Mouse (Mus musculus) testis, postnatal 14 days (tissue): Measurements from ENCODE around the gene Atg2b.

Experiments used
- DNase-seq: peaks from one replicate; pipeline ENCODE4 v3.0.0; 2021; ENCODE audit warnings: low spot score

The Atg2b gene

GRCm38 (mm10) chr12:105685001-105685691 lies at the start of gene Atg2b:
Atg2b (minus strand) TSS chr12:105685211.
- DNase-seq, result peak; percentile 96

DNA sequence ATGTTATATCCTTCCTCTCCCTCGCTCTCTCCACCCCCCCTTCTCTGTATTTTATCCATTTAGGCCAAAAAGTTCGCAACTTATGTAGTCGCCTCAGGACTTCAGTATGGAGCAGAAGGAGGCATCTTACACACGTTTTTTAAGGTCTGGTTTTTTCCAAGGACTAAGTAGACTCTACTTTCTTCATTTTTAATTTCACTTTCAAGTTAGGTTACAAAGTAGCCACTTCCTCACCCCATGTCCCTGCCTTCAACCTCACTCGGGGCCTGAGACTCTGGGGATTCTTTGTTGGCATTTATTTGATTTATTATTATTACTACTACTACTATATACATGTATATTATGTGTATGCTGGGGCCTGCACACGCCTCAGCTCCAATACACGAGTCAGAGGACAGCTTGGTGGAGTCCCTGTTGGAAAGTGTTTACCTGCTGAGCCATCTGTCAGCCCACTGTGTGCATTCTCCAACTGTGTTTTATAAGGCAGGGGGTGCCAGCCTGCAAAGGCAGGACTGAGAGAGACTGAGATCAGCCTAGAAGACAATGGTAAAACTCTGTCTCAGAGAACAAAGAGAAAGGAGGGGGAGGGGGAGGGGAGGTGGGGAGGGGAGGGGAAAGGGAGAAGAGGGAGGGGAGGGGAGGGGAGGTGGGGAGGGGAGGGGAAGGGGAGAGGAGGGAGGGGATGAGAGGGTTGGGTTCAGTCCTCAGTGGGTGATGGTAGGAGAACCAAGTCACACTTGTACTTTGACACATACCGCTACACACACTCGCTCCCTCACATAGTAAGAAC lies 48.6 kb upstream of the Atg2b start:
- no peak for DNase-seq

DNA sequence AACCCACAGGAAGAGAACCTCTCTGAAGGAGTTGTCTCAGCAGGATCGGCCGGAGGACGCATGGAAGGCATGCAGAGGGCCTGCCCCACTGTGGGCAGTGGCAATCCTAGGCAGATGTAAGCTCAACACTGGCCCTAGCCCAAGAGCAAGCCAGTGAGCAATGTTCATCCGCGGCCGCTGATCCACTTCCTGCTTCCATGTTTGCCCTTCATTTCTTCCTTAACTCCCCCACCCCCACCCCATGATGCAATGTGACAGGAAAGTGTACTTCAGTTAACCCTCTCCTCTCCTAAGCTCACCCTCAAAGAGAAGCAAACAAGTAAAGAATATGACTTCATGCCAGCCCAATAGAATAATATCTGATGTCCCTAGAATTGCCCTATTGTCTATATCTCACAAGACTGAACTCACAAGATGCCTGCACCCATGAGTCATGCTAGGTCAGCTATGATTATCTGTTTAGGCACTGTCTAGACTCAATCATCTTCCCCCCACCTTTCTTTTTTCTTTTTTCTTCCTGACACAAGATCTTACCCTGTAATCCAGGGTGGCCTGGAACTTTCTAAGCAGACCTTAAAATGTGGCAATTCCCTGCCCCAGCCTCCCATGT lies 45.9 kb upstream of the Atg2b start:
- DNase-seq, result no peak

GRCm38 (mm10) chr12:105727964-105728363 lies 43.0 kb upstream of the Atg2b start:
- DNase-seq, result no peak

DNA sequence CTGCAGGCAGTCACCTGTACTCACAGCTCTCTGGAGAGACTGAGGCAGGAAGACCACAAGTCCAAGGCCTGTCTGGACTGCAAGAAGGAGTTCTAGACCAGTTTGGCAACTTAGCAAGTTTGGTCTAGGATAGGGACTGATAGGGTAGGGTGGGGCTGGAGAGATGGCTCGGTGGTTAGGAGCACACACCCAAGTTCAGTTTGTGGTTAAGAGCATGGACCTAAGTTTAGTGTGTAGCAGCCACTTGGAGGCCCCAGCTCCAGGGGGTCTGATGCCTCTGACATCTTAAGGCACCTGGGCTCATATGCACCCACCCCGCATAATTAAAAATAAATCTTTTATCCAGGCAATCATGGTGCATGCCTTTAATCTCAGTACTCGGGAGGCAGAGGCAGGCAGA lies 42.3 kb upstream of the Atg2b start:
- DNase-seq, result no peak

GRCm38 (mm10) chr12:105725736-105726135 lies 40.7 kb upstream of the Atg2b start:
- no peak for DNase-seq

- no peak for DNase-seq
These were observed 39.6 kb upstream of the Atg2b start for GRCm38 (mm10) chr12:105724616-105725015.

- no peak for DNase-seq
These were observed 37.6 kb upstream of the Atg2b start for GRCm38 (mm10) chr12:105722657-105723056.

GRCm38 (mm10) chr12:105721452-105722132 lies 36.6 kb upstream of the Atg2b start:
- DNase-seq, result no peak

DNA sequence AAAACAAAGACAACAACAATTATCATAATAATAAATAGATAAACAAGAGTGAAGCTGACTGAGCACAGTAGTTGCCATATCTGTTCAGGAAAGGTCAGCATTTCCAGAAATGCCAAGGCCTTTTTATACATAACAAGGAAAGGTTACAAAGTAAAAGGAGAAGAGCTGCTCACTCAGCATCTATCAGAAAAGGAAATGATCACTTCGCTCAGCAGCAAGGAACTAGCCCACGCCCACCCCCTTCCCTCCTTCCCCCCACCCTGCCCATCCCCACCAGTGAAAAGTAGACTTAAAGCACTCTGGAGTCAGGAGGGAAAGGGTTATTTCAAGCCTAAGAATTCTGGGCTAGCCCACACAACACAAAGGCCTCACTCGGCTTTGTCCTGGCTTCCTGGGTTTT lies 35.2 kb upstream of the Atg2b start:
- DNase-seq, result no peak

- DNase-seq, result no peak
These were observed 33.6 kb upstream of the Atg2b start for GRCm38 (mm10) chr12:105718616-105719015.

GRCm38 (mm10) chr12:105705799-105706487 lies 20.9 kb upstream of the Atg2b start, which contains the start of gene Ak7:
Ak7 (plus strand) TSS chr12:105705976.
- peak; percentile 89 for DNase-seq

DNA sequence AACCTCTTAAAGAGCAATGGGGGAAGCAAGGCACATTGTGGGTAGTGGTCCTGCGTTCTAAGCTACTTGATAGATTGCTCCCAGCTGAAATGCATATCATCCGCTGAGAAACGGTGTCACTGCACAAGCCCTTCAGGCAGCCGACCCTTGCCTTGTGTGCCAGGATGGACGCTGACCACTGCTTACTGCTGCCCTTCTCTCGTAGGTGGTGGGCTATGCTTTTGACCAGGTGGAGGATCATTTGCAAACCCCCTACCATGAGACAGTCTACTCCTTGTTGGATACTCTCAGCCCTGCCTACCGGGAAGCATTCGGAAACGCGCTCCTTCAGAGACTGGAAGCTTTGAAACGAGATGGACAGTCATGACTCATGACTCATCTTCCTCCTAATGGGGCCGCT lies 15.4 kb upstream of the Atg2b start:
- DNase-seq, result no peak

DNA sequence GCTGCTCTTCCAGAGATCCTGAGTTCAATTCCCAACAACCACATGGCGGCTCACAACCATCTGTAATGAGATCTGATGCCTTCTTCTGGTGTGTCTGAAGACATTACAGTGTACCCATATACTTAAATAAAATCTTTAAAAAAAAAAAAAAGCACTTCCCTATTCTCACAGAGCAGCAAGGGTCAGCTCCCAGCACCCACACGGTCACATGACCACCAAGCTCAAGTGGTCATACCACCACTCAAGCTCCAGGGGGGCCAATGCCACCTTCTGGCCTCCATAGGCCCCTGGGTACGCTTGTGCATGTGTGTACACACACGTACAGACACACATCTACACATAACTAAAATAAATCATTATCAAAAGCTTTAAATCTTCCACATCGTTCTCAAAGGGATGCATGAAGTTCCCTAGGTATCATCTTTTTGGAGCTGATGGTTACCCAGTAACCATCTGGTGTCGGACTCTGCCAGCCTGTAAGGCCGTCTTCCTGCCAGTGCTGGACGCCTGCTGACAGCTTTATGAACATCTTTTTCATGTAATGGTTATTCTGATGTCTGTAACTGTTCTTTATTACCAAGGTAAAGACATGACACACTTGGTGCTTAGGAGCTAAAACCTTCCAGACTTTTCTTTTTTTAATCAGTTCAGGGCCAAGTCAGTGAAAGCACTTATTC lies 12.2 kb upstream of the Atg2b start:
- no peak for DNase-seq

DNA sequence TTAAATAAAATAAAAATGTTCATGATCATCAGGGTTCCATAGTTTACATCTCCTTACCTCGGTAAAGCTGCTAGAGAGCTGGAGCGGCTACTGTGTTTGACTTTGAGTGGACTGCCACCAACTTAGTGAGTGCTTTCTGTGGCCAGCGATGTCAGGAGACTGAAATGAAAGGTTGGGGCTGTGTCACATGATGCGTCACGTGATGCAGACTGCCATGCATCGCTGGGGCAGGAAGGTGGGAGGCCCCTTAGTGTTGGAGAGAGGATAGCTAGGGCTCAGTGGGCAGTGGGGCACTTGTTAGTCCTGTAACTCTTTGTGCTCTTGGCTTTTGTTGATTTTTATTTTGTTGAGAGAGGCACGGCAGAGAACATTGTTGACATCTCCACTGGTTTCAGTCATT lies 10.8 kb upstream of the Atg2b start:
- no peak for DNase-seq

GRCm38 (mm10) chr12:105694021-105694420 lies 9.0 kb upstream of the Atg2b start:
- no peak for DNase-seq

DNA sequence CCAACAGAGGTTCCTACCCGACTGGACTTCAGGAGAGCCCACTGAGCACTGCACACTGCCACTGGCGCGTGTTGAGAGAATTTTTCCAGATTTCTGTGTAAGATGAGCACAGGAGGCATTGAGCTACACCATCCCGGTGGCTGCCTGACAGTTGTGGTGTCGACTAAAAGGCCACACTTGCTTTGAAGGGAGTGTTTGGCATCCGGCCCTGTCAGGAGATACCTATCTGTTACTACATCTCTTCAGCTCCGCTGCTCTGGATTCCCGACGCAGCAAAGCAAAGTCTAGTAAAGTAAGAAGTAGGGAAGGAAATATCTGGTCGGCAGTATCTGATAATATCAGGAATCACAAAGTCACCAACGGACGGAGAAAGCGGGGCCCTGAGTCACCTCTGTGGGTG lies 4.4 kb upstream of the Atg2b start:
- DNase-seq, result no peak

DNA sequence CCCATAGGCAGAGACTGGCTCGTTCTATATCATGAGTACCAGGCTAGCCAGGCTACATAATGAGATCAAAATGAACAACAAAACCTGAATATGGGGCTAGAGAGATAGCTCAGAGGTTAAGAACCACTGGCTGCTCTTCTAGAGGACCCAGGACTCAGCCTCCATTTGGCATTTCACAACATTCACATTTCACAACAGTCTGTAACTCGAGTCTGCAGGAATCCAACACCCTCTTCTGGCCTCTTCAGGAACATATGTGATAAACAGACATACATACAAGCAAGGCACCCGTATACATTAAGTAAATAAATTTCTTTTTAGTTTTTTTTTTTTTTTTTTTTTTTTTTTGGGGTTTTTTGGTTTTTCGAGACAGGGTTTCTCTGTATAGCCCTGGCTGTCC lies 3.5 kb upstream of the Atg2b start:
- no peak for DNase-seq

DNA sequence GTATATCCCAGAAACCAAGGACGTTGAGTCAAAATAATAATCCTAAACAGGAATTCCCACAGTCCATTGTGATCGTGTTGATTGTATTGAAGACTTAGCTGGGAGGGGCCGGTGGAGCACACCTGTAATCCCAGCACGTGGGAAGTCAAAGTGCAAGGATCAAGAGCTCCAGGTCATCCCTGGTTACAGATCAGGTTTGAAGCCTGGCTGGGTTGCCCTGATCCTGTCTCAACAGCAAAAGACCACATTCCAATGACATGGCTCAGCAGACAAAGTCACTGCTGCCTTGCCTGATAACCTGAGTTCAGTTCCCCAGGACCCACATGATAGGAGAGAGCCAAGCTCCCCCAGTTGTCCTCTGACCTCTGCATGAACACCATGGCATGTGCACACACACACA lies 2.4 kb upstream of the Atg2b start:
- DNase-seq, result no peak

GRCm38 (mm10) chr12:105686791-105687190 lies 1.8 kb upstream of the Atg2b start:
- no peak for DNase-seq
